Mouse (Mus musculus) gonadal fat pad, adult 2 months (tissue): ENCODE results near the gene Fam71e2. TPM values are rescaled to one million over a fixed set of nuclear protein-coding genes. Genes with fewer than 3 reads are reported as not detected.

Experiments
- DNase-seq: peaks from one replicate; pipeline ENCODE4 v3.0.0-alpha.2; 2012; ENCODE audit warnings: low read depth
- polyA plus RNA-seq: library from polyadenylated mRNA; depleted of rRNA; stranded (reverse); fragments of >200 nt; gene quantifications from 2 replicates; pipeline ENCODE4 v1.2.3, GENCODE M21; 2012; rRNA removed

Fam71e2 gene
- polyA plus RNA-seq, 1 experiment = 0.26 TPM

GRCm38 (mm10) chr7:4739544-4740275 lies 31.4 kb downstream of the Fam71e2 start, which contains the start of gene Kmt5c:
Gene Kmt5c (plus strand): TSS chr7:4740115.
- peak; percentile 100 for DNase-seq

- no peak for DNase-seq
Measured at GRCm38 (mm10) chr7:4739041-4739543, 32.0 kb downstream of the Fam71e2 start.

GRCm38 (mm10) chr7:4732968-4733392 lies 38.1 kb downstream of the Fam71e2 start:
- DNase-seq = no peak

GRCm38 (mm10) chr7:4731090-4731489 lies 40.0 kb downstream of the Fam71e2 start:
- DNase-seq = no peak

- no peak for DNase-seq
Measured at GRCm38 (mm10) chr7:4725169-4725568, 45.9 kb downstream of the Fam71e2 start, which contains the start of gene Tmem150b. Gene Tmem150b (minus strand): TSS chr7:4725249.

GRCm38 (mm10) chr7:4724359-4724758 lies 46.7 kb downstream of the Fam71e2 start:
- DNase-seq = no peak

- no peak for DNase-seq
Measured at GRCm38 (mm10) chr7:4723508-4723907, 47.6 kb downstream of the Fam71e2 start.

- no peak for DNase-seq
Measured at GRCm38 (mm10) chr7:4719276-4719675, 51.8 kb downstream of the Fam71e2 start.

- no peak for DNase-seq
Measured at GRCm38 (mm10) chr7:4716955-4717354, 54.1 kb downstream of the Fam71e2 start.

- no peak for DNase-seq
Measured at GRCm38 (mm10) chr7:4712594-4712993, 58.5 kb downstream of the Fam71e2 start.

GRCm38 (mm10) chr7:4705098-4705497 lies 66.0 kb downstream of the Fam71e2 start:
- DNase-seq = no peak

Other genes with a start within 250 kb of the Fam71e2 start
- gene Tnni3, start 247.1 kb downstream of the Fam71e2 start, polyA plus RNA-seq = 2.5 and 5.1 TPM in 2 replicates
- 4.7 and 5.5 TPM in 2 replicates for gene Dnaaf3, start 238.8 kb downstream of the Fam71e2 start, polyA plus RNA-seq
- gene Syt5, start 223.8 kb downstream of the Fam71e2 start, polyA plus RNA-seq = 0.09 and 0.81 TPM in 2 replicates
- gene Ptprh, start 167.3 kb downstream of the Fam71e2 start, polyA plus RNA-seq = 0.05 TPM in 1 of 2 replicates, not detected in the other
- gene Tmem86b, start 139.9 kb downstream of the Fam71e2 start, polyA plus RNA-seq = 13.0 and 16.5 TPM in 2 replicates
- 120 and 134 TPM in 2 replicates for gene Ppp6r1, start 112.3 kb downstream of the Fam71e2 start, polyA plus RNA-seq
- gene Hspbp1, start 86.2 kb downstream of the Fam71e2 start, polyA plus RNA-seq = 28.9 and 31.8 TPM in 2 replicates
- gene Brsk1, start 80.7 kb downstream of the Fam71e2 start, polyA plus RNA-seq = 3.3 TPM in 2 replicates
- 0.89 and 1.2 TPM in 2 replicates for gene Tmem150b, start 46.1 kb downstream of the Fam71e2 start, polyA plus RNA-seq
- 71.4 and 75.9 TPM in 2 replicates for gene Kmt5c, start 31.2 kb downstream of the Fam71e2 start, polyA plus RNA-seq
- gene Cox6b2, start 18.2 kb downstream of the Fam71e2 start, polyA plus RNA-seq = 36.7 and 37.2 TPM in 2 replicates
- 0.34 and 0.55 TPM in 2 replicates for gene Il11, start 11.6 kb upstream of the Fam71e2 start, polyA plus RNA-seq
- 0.54 and 1.2 TPM in 2 replicates for gene Tmem190, start 11.6 kb upstream of the Fam71e2 start, polyA plus RNA-seq
- 26.4 and 45.7 TPM in 2 replicates for gene Tmem238, start 18.4 kb upstream of the Fam71e2 start, polyA plus RNA-seq
- 262 and 263 TPM in 2 replicates for gene Rpl28, start 21.6 kb upstream of the Fam71e2 start, polyA plus RNA-seq
- gene Ube2s, start 41.3 kb upstream of the Fam71e2 start, polyA plus RNA-seq = 229 and 251 TPM in 2 replicates
- gene Shisa7, start 73.4 kb upstream of the Fam71e2 start, polyA plus RNA-seq = 1.2 and 2.3 TPM in 2 replicates
- gene Isoc2b, start 99.0 kb upstream of the Fam71e2 start, polyA plus RNA-seq = 34.9 and 45.7 TPM in 2 replicates
- gene Isoc2a, start 105.9 kb upstream of the Fam71e2 start, polyA plus RNA-seq = 26.4 and 35.4 TPM in 2 replicates
- 0.09 TPM in 1 of 2 replicates, not detected in the other for gene Gm36210, start 135.2 kb upstream of the Fam71e2 start, polyA plus RNA-seq
- 6.9 and 10.2 TPM in 2 replicates for gene Zfp628, start 143.9 kb upstream of the Fam71e2 start, polyA plus RNA-seq
- gene Nat14, start 150.7 kb upstream of the Fam71e2 start, polyA plus RNA-seq = 3.6 TPM in 2 replicates
- gene Ssc5d, start 154.5 kb upstream of the Fam71e2 start, polyA plus RNA-seq = 8.5 and 12.1 TPM in 2 replicates
- gene Sbk2, start 193.1 kb upstream of the Fam71e2 start, polyA plus RNA-seq = 0.89 and 1.9 TPM in 2 replicates
- 0.12 and 0.20 TPM in 2 replicates for gene Sbk3, start 199.9 kb upstream of the Fam71e2 start, polyA plus RNA-seq
- gene Zfp579, start 224.9 kb upstream of the Fam71e2 start, polyA plus RNA-seq = 37.0 and 39.8 TPM in 2 replicates
- gene Zfp524, start 243.1 kb upstream of the Fam71e2 start, polyA plus RNA-seq = 24.1 and 28.6 TPM in 2 replicates
- gene Fiz1, start 243.4 kb upstream of the Fam71e2 start, polyA plus RNA-seq = 25.6 and 26.5 TPM in 2 replicates
- gene Gm44973, start 244.2 kb upstream of the Fam71e2 start, polyA plus RNA-seq = 0.18 TPM in 1 of 2 replicates, not detected in the other
- 26.7 and 29.1 TPM in 2 replicates for gene Zfp865, start 249.1 kb upstream of the Fam71e2 start, polyA plus RNA-seq
- 5.8 and 7.8 TPM in 2 replicates for gene Ccdc106, start 249.3 kb upstream of the Fam71e2 start, polyA plus RNA-seq